Mouse (Mus musculus) heart, postnatal 10 days (tissue): ENCODE results near the gene Scrg1. TPM values are rescaled to one million over a fixed set of nuclear protein-coding genes. Genes with fewer than 3 reads are reported as not detected.

Experiments used
- DNase-seq, 2 experiments: peaks; one replicate each; pipeline ENCODE4 v3.0.0; 2021
- intact Hi-C: fragments of 180-260 bp; cut with DNase I; formaldehyde crosslinking; loops from one replicate; pipeline ENCODE4 v1.15.1; 2025
- total RNA-seq, 2 experiments: library from RNA; stranded (reverse); gene quantifications; 2 replicates each; pipeline ENCODE4 v1.2.3; 2021

Gene Scrg1
- total RNA-seq, 2 experiments from 2014 or later, result not detected

GRCm38 (mm10) chr8:57450726-57451125 is 5.0 kb upstream of the Scrg1 start:
- intact Hi-C loops, result no loop called here
- DNase-seq, result no peak

- intact Hi-C loops, result no loop called here
- no peak for DNase-seq
Observed at GRCm38 (mm10) chr8:57451896-57452295, 3.8 kb upstream of the Scrg1 start.

- intact Hi-C loops, result no loop called here
Observed at GRCm38 (mm10) chr8:57453361-57453760, 2.4 kb upstream of the Scrg1 start.

GRCm38 (mm10) chr8:57457152-57457551 is 1.4 kb downstream of the Scrg1 start:
- DNase-seq, result peak in 1 of 2 experiments; percentile 13
- intact Hi-C loops, result no loop called here

More at GRCm38 (mm10) chr8:57453361-57453760, 2.4 kb upstream of the Scrg1 start:
- DNase-seq, result no peak

GRCm38 (mm10) chr8:57457942-57458341 is 2.2 kb downstream of the Scrg1 start:
- no peak for DNase-seq
- intact Hi-C loops, result no loop called here

- DNase-seq, result no peak
- intact Hi-C loops, result no loop called here
Observed at GRCm38 (mm10) chr8:57462839-57463238, 7.1 kb downstream of the Scrg1 start.

GRCm38 (mm10) chr8:57463757-57464156 is 8.0 kb downstream of the Scrg1 start:
- DNase-seq, result no peak
- intact Hi-C loops, result no loop called here

- peak; percentile 94 for DNase-seq
- intact Hi-C loops, result no loop called here
Observed at GRCm38 (mm10) chr8:57468624-57469023, 12.9 kb downstream of the Scrg1 start.

- intact Hi-C loops, result no loop called here
- no peak for DNase-seq
Observed at GRCm38 (mm10) chr8:57470863-57471262, 15.1 kb downstream of the Scrg1 start.

GRCm38 (mm10) chr8:57473751-57474150 is 18.0 kb downstream of the Scrg1 start:
- DNase-seq, result no peak

GRCm38 (mm10) chr8:57478406-57478805 is 22.7 kb downstream of the Scrg1 start:
- DNase-seq, result no peak
- intact Hi-C loops, result no loop called here

More at GRCm38 (mm10) chr8:57473751-57474150, 18.0 kb downstream of the Scrg1 start:
- intact Hi-C loops, result no loop called here

- intact Hi-C loops, result no loop called here
- no peak for DNase-seq
Observed at GRCm38 (mm10) chr8:57479700-57480099, 24.0 kb downstream of the Scrg1 start.

GRCm38 (mm10) chr8:57480606-57481005 is 24.9 kb downstream of the Scrg1 start:
- DNase-seq, result no peak
- intact Hi-C loops, result no loop called here

- intact Hi-C loops, result loop anchor here (1.0 to 5.0 kb wide), 5 partner anchors 25 to 164 kb away; partner anchors contain the start of genes Hand2 and Hmgb2
- DNase-seq, result peak; percentile 64 to 66
Observed at GRCm38 (mm10) chr8:57486491-57487440, 31.0 kb downstream of the Scrg1 start.

- DNase-seq, result peak; percentile 99
- intact Hi-C loops, result loop anchor here (1.0 to 5.0 kb wide), 5 partner anchors 24 to 165 kb away; partner anchors contain the start of genes Hand2 and Hmgb2
Observed at GRCm38 (mm10) chr8:57487441-57488155, 31.9 kb downstream of the Scrg1 start, which contains the start of gene Sap30. Gene Sap30, minus strand, starts transcription at chr8:57487860.

GRCm38 (mm10) chr8:57488312-57488765 is 32.6 kb downstream of the Scrg1 start:
- intact Hi-C loops, result loop anchor here (5.0 kb wide), 3 partner anchors 56 to 166 kb away; partner anchors contain the start of gene Hand2
- DNase-seq, result peak; percentile 67 to 71

- DNase-seq, result no peak
- intact Hi-C loops, result loop anchor here (5.0 kb wide), 3 partner anchors 57 to 167 kb away; partner anchors contain the start of gene Hand2
Observed at GRCm38 (mm10) chr8:57489366-57489765, 33.6 kb downstream of the Scrg1 start.

- intact Hi-C loops, result loop anchor here (5.0 kb wide), 3 partner anchors 58 to 168 kb away; partner anchors contain the start of gene Hand2
- DNase-seq, result no peak
Observed at GRCm38 (mm10) chr8:57489896-57490295, 34.2 kb downstream of the Scrg1 start.

- intact Hi-C loops, result no loop called here
- no peak for DNase-seq
Observed at GRCm38 (mm10) chr8:57491873-57492272, 36.1 kb downstream of the Scrg1 start.

GRCm38 (mm10) chr8:57498494-57498846 is 42.7 kb downstream of the Scrg1 start:
- intact Hi-C loops, result no loop called here
- no peak for DNase-seq
